Mouse (Mus musculus) left cerebral cortex, adult 9 months (tissue): ENCODE data around the gene Hpcal1.
"Not testable (repeated sequence)": the region's sequence is repeated elsewhere in the genome, so short reads cannot be mapped to it uniquely, and the experiment has no call there.

Experiments used
- DNase-seq, 2 experiments: peaks; one replicate each; pipeline ENCODE4 v3.0.0; 2022; ENCODE audit warnings: low spot score in 2 of 2

The Hpcal1 gene

GRCm38 (mm10) chr12:17738473-17738872 is 47.8 kb downstream of the Hpcal1 start:
- DNase-seq = no peak

GRCm38 (mm10) chr12:17740226-17740625 is 49.6 kb downstream of the Hpcal1 start:
- DNase-seq = no peak

- peak in 1 of 2 experiments; percentile 16 for DNase-seq
Observed at GRCm38 (mm10) chr12:17741637-17742364, 51.1 kb downstream of the Hpcal1 start.

- no peak for DNase-seq
Observed at GRCm38 (mm10) chr12:17742571-17743321, 52.1 kb downstream of the Hpcal1 start.

GRCm38 (mm10) chr12:17745431-17745830 is 54.8 kb downstream of the Hpcal1 start:
- DNase-seq = no peak

- DNase-seq = peak in 1 of 2 experiments; percentile 33
Observed at GRCm38 (mm10) chr12:17746725-17747124, 56.1 kb downstream of the Hpcal1 start.

- DNase-seq = no peak
Observed at GRCm38 (mm10) chr12:17747191-17748154, 56.8 kb downstream of the Hpcal1 start.

- DNase-seq = no peak
Observed at GRCm38 (mm10) chr12:17748155-17748529, 57.5 kb downstream of the Hpcal1 start.

GRCm38 (mm10) chr12:17749784-17750183 is 59.1 kb downstream of the Hpcal1 start:
- DNase-seq = no peak

GRCm38 (mm10) chr12:17750500-17750899 is 59.8 kb downstream of the Hpcal1 start:
- no peak for DNase-seq

GRCm38 (mm10) chr12:17752828-17753227 is 62.2 kb downstream of the Hpcal1 start:
- no peak for DNase-seq

- no peak for DNase-seq
Observed at GRCm38 (mm10) chr12:17754771-17755170, 64.1 kb downstream of the Hpcal1 start.

GRCm38 (mm10) chr12:17756891-17757290 is 66.2 kb downstream of the Hpcal1 start:
- DNase-seq = no peak

GRCm38 (mm10) chr12:17762286-17762933 is 71.8 kb downstream of the Hpcal1 start:
- DNase-seq = no peak

GRCm38 (mm10) chr12:17763054-17763453 is 72.4 kb downstream of the Hpcal1 start:
- DNase-seq = no peak

GRCm38 (mm10) chr12:17764005-17764404 is 73.3 kb downstream of the Hpcal1 start:
- no peak for DNase-seq

GRCm38 (mm10) chr12:17767567-17767966 is 76.9 kb downstream of the Hpcal1 start:
- DNase-seq = not testable (repeated sequence)

GRCm38 (mm10) chr12:17769476-17770172 is 79.0 kb downstream of the Hpcal1 start:
- DNase-seq = no peak

GRCm38 (mm10) chr12:17770538-17770937 is 79.9 kb downstream of the Hpcal1 start:
- no peak for DNase-seq

- peak in 1 of 2 experiments; percentile 9 for DNase-seq
Observed at GRCm38 (mm10) chr12:17773721-17774120, 83.1 kb downstream of the Hpcal1 start.

GRCm38 (mm10) chr12:17774842-17775241 is 84.2 kb downstream of the Hpcal1 start:
- DNase-seq = not testable (repeated sequence)
